Mouse (Mus musculus) lung, postnatal 0 days (tissue): Measurements from ENCODE around the gene Grik2.

ENCODE experiments used
- CTCF ChIP-seq: IDR thresholded peaks from 2 replicates; pipeline ENCODE4 v1.5.1; 2016; ENCODE audit warnings: antibody characterized with exemption, mild to moderate bottlenecking
- EP300 ChIP-seq: IDR thresholded peaks from 2 replicates; pipeline ENCODE4 v1.6.1; 2016; ENCODE audit warnings: antibody characterized with exemption, mild to moderate bottlenecking, control low read depth

DNA sequence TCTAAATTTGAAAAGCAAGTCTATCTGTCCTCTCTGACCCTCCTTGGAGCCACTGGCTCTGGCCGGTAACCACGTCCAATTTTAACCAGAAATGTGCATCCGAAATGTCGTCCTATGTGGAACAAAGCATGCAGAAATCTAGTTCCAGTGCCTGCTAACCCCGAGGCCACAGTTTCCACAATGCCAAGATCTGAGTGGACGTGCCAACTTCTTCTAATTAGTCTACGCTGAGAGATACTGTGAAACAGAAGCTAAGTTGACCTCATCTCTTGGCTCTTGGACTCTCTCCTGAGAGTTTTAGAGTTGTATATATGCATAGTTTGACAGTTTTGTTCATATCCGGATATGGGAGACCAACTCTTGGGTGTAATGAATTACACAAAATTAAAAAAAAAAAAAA is 84.1 kb downstream of the Grik2 start:
- TF ChIP-seq CTCF (no peak), EP300 (no peak)
